Mouse (Mus musculus) heart, postnatal 0 days (tissue): ENCODE results near the gene Dpm2.

Experiments
- CTCF ChIP-seq: IDR thresholded peaks from 2 replicates; pipeline ENCODE4 v1.5.1; 2016; ENCODE audit warnings: antibody characterized with exemption, control low read depth, low read depth
- EP300 ChIP-seq: IDR thresholded peaks from 2 replicates; pipeline ENCODE4 v1.6.1; 2016; ENCODE audit warnings: antibody characterized with exemption, low read depth

DNA sequence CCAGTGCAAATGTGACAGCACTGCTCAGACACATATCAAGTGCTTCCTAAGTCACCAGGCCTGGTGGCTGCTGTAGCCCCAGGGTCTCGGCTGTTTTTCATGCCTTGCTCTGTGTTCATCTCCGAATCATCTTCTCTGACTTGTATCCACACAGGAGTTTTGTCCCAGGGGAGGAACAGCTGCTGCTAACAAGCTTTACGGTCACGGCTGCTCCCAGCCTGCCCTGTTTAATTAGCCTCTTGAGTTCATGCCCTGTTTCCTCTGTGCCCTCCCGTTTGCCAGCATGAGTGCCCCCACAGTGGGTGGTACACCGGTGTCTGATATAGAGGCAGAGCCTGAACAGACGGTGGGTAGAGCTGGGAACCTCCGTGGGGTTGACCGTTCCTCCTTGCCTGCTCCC lies 47.4 kb downstream of the Dpm2 start:
- TF ChIP-seq CTCF, result no peak
- no peak for TF ChIP-seq EP300
